Mouse (Mus musculus): ENCODE data around the gene Cabp7.

Gene Cabp7

GRCm38 (mm10) chr11:4703688-4704071 is 42.9 kb downstream of the Cabp7 start:
- 3% methylated on average over 12 of the region's 12 CpGs for WGBS

- whole genome bisulfite sequencing = 70% methylated on average over 8 of the region's 8 CpGs
Observed at GRCm38 (mm10) chr11:4700726-4701125, 45.9 kb downstream of the Cabp7 start.

- WGBS = 31% methylated on average over 7 of the region's 7 CpGs
Observed at GRCm38 (mm10) chr11:4697043-4697983, 49.3 kb downstream of the Cabp7 start.

- WGBS = 87% methylated on average over 11 of the region's 11 CpGs
Observed at GRCm38 (mm10) chr11:4692162-4692561, 54.4 kb downstream of the Cabp7 start.

- 70% methylated on average over 10 of the region's 10 CpGs for WGBS
Observed at GRCm38 (mm10) chr11:4691213-4691612, 55.4 kb downstream of the Cabp7 start.

- WGBS = 79% methylated on average over 7 of the region's 7 CpGs
Observed at GRCm38 (mm10) chr11:4690353-4690752, 56.2 kb downstream of the Cabp7 start.

GRCm38 (mm10) chr11:4688632-4689380 is 57.8 kb downstream of the Cabp7 start:
- 74% methylated on average over 11 of the region's 11 CpGs for WGBS

- 87% methylated on average over 3 of the region's 3 CpGs for WGBS
Observed at GRCm38 (mm10) chr11:4687874-4688273, 58.7 kb downstream of the Cabp7 start.

GRCm38 (mm10) chr11:4687027-4687426 is 59.6 kb downstream of the Cabp7 start:
- 81% methylated on average over 3 of the region's 3 CpGs for WGBS

Measured in cerebral cortex, adult 2 months (tissue).